Mouse (Mus musculus): ENCODE measurements around the gene Myh10. TPM values are rescaled to one million over a fixed set of nuclear protein-coding genes. Genes with fewer than 3 reads are reported as not detected.

Gene Myh10
- total and polyA plus RNA-seq, 3 experiments: 0.38 to 2.7 (median 0.62) TPM

DNA sequence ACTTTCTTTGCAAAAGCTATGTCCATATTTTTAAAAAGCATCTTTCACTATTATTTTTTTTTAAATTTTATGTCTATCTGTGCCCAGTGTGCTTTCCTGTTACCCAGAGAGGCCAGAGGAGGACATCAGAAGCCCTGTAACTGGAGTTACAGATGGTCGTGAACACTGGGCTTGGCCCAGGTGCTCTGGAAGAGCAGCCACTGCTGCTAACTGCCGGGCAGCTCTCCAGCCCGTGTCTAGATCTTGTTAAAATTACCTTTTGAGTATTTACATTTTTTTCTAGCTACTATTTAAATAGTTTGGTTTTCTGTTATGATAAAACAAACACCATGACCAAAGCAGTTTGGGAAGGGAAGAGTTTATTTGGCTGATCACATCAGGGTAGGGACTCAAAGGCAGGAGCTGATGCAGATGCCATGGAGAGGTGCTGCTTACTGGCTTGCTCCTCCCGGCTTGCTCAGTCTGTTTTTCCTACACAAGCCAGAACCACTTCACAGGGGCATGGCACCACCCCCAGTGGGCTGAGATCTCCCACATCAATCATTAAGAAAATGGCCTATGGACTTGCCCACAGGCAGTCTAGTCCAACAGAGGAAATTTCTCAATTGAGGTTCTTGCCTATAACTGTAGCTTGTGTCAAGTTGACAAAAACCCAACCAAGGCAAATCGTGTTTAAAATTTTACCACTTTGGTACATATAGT lies 16.7 kb downstream of the Myh10 start:
- H3K4me3 ChIP-seq (replicated peaks in 1 of 3; ENCODE audit: low read depth in 2 of 3, low read length in 2 of 3, poor library complexity in 1 of 3): no peak overlapping the region
- no peaks in the 10 kb centered on the region for H3K9me3 ChIP-seq (replicated peaks; ENCODE audit: low read length)
- peaks cover 3% of the 10 kb centered on the region for H3K27me3 ChIP-seq (replicated peaks)
- no peaks in the 10 kb centered on the region for H3K36me3 ChIP-seq (replicated peaks in 1 of 2; ENCODE audit: control insufficient read depth in 1 of 2, insufficient read depth in 1 of 2, low read length in 1 of 2)
- in situ Hi-C loops (cut with MboI; ENCODE audit: low pct_ligation_motif_present, low pct_unique_long_range_greater_than_20kb, low sequenced_read_pairs): loop anchor here (5.0 kb wide), 1 partner anchor 121 kb away; the partner anchor contains the start of gene Ccdc42
- H3K9ac ChIP-seq (ENCODE audit: insufficient read depth, low read depth): no peak overlapping the region
- H3K27ac ChIP-seq (ENCODE audit: insufficient read depth, low read depth): no peak overlapping the region
- H3K4me1 ChIP-seq (ENCODE audit: control insufficient read depth in 1 of 2, insufficient read depth in 2 of 2): peaks cover 7 to 16% of the 10 kb centered on the region in 2 experiments
- no peaks in the 10 kb centered on the region for H3K79me2 ChIP-seq (replicated peaks; ENCODE audit: control insufficient read depth, extremely low read depth, insufficient read depth, poor library complexity, severe bottlenecking)
- no peak overlapping the region for H3K4me2 ChIP-seq (ENCODE audit: insufficient read depth, low read depth, poor library complexity, severe bottlenecking)
- dilution Hi-C loops (cut with MboI; ENCODE audit: extremely low pct_ligation_motif_present, extremely low pct_unique_long_range_greater_than_20kb, low sequenced_read_pairs): no loop called here
- no peak for TF ChIP-seq SIN3A (IDR thresholded peaks at IDR 0.05; ENCODE audit: low read length)
- no peak for TF ChIP-seq IRF4 (IDR thresholded peaks at IDR 0.05; ENCODE audit: low read depth, low read length)
- TF ChIP-seq ZKSCAN1 (IDR thresholded peaks at IDR 0.05; ENCODE audit: borderline replicate concordance, low read depth, low read length): no peak
- TF ChIP-seq TCF12 (IDR thresholded peaks at IDR 0.05; ENCODE audit: low read depth, low read length): no peak
- TF ChIP-seq MAX (IDR thresholded peaks at IDR 0.05; ENCODE audit: low read length): no peak
- no peak for TF ChIP-seq RCOR1 (conservative IDR thresholded peaks at IDR 0.05; ENCODE audit: low read depth, low read length)
- no peak for TF ChIP-seq SMC3 (IDR thresholded peaks at IDR 0.05; ENCODE audit: low read depth, low read length)
- TF ChIP-seq POLR2AphosphoS2 (IDR thresholded peaks at IDR 0.05; ENCODE audit: low read depth, low read length): no peak
- TF ChIP-seq USF1 (IDR thresholded peaks at IDR 0.05; ENCODE audit: low read depth, low read length): no peak
- no peak for DNase-seq (ENCODE audit: extremely low read depth)

- Histone ChIP-seq H3K4me3 (replicated peaks in 1 of 3; ENCODE audit: low read depth in 2 of 3, low read length in 2 of 3, poor library complexity in 1 of 3) (no peak overlapping the region), H3K27me3 (replicated peaks) (no peaks in the 10 kb centered on the region), H3K36me3 (replicated peaks in 1 of 2; ENCODE audit: control insufficient read depth in 1 of 2, insufficient read depth in 1 of 2, low read length in 1 of 2) (no peaks in the 10 kb centered on the region), H3K27ac (ENCODE audit: insufficient read depth, low read depth) (no peak overlapping the region), H3K9ac (ENCODE audit: insufficient read depth, low read depth) (no peak overlapping the region), H3K4me2 (ENCODE audit: insufficient read depth, low read depth, poor library complexity, severe bottlenecking) (no peak overlapping the region), H3K9me3 (replicated peaks; ENCODE audit: low read length) (no peaks in the 10 kb centered on the region), H3K4me1 (ENCODE audit: control insufficient read depth in 1 of 2, insufficient read depth in 2 of 2) (peaks cover 4 to 27% of the 10 kb centered on the region in 2 experiments; a peak in 3 of 4 replicates), H3K79me2 (replicated peaks; ENCODE audit: control insufficient read depth, extremely low read depth, insufficient read depth, poor library complexity, severe bottlenecking) (no peaks in the 10 kb centered on the region)
- dilution Hi-C loops (cut with MboI; ENCODE audit: extremely low pct_ligation_motif_present, extremely low pct_unique_long_range_greater_than_20kb, low sequenced_read_pairs): no loop called here
- in situ Hi-C loops (cut with MboI; ENCODE audit: low pct_ligation_motif_present, low pct_unique_long_range_greater_than_20kb, low sequenced_read_pairs): no loop called here
- TF ChIP-seq MYC (IDR thresholded peaks at IDR 0.05; ENCODE audit: low read depth, low read length) (no peak), MEF2A (IDR thresholded peaks at IDR 0.05; ENCODE audit: borderline replicate concordance, low read depth, low read length) (no peak), BHLHE40 (IDR thresholded peaks at IDR 0.05; ENCODE audit: low read depth, low read length) (no peak), CTCF (conservative IDR thresholded peaks at IDR 0.05 in 1 of 2, IDR thresholded peaks at IDR 0.05 in 1 of 2; ENCODE audit: low read depth in 2 of 2, low read length in 2 of 2) (no peak), POLR2AphosphoS2 (IDR thresholded peaks at IDR 0.05; ENCODE audit: low read depth, low read length) (no peak)
- DNase-seq (ENCODE audit: extremely low read depth): no peak
These were observed 24.8 kb downstream of the Myh10 start for GRCm38 (mm10) chr11:68716167-68716566.
